Comparison of ENCODE assay signal across 14 mouse cellular contexts in the genomic region with DNA sequence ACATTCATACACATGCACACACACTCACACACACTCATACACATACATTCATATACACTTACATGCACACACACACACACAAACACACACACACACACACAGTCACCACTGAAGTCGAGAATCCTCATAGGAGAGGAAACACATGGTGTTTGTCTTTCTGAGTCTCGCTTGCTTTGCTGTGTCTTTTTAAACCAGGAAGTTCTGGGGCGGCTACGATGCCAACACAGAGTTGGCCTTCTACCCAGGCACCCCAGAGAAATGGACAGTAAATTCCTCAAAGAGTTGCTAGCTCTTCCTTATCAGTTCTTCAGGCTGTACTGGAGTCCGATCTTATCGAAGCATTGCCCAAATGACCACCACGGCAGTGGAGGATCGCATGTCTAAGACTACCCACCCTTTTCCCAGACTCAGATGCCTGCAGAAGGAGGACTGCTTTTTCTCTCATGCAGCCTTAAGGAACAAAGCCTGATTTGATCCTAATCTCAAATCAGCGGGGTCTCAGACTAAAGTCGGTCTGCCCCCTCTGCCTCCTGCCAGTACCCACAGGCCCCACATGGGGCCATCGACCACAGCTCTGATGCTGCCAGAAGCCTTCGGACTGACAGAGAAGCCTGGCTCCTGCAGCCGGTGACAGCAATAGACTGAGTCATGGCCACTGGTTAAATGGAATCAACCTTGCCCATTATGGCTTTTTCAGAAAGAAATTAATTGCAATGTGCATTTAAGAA. TPM values are rescaled to one million over a fixed set of nuclear protein-coding genes. Genes with fewer than 3 reads are reported as not detected.
DNase-seq lines count a peak whose midpoint lies in the region; ATAC-seq lines count a peak whose summit lies in the region.
"Had no signal": no experiment of that assay in that cellular context is flagged by ENCODE, and none has a peak within 500 bp of the region (broad histone marks: within the 10 kb centered on the region; RNA-seq: fewer than 3 reads in every experiment).

No protein-coding gene starts in this region.

- WGBS in liver, embryonic 11.5 days: 37% methylated on average over 13 of the region's 13 CpGs
- WGBS in midbrain, embryonic 10.5 days: 44% methylated on average over 13 of the region's 13 CpGs

- no peaks in the 10 kb centered on the region for H3K27me3 ChIP-seq in liver, embryonic 11.5 days (replicated peaks; ENCODE audit: control insufficient read depth, insufficient read depth, low read length)
- H3K27me3 ChIP-seq in midbrain, embryonic 10.5 days (ENCODE audit: low read depth, poor library complexity, severe bottlenecking): no peaks in the 10 kb centered on the region
- H3K27me3 ChIP-seq: limb, embryonic 15.5 days; neural tube, embryonic 13.5 days had no signal

- no peaks in the 10 kb centered on the region for H3K36me3 ChIP-seq in liver, embryonic 11.5 days (ENCODE audit: control insufficient read depth, insufficient read depth, low read length)
- no peaks in the 10 kb centered on the region for H3K36me3 ChIP-seq in midbrain, embryonic 10.5 days
- H3K36me3 ChIP-seq: kidney, embryonic 15.5 days; limb, embryonic 15.5 days; neural tube, embryonic 13.5 days had no signal

- H3K4me1 ChIP-seq in liver, embryonic 11.5 days (replicated peaks; ENCODE audit: control insufficient read depth, insufficient read depth, low read length): 0 out of 2 replicates have a peak, but pooled peaks cover 2% of the 10 kb centered on the region
- peaks cover 26% of the 10 kb centered on the region for H3K4me1 ChIP-seq in midbrain, embryonic 10.5 days

- DNase-seq in cerebellum, postnatal 14 days: peak; percentile 63 to 68
- no peak for DNase-seq in liver, embryonic 11.5 days (ENCODE audit: low spot score)
- no peak for DNase-seq in liver
- peak; percentile 39 for DNase-seq in midbrain, embryonic 10.5 days (ENCODE audit: low spot score)
- peak; percentile 29 for DNase-seq in thymus, postnatal 14 days
- DNase-seq in adrenal gland, adult (ENCODE audit: inconsistent age in 2 of 2, low spot score in 1 of 2): no peak
- no peak for DNase-seq in frontal cortex, adult 2 months (ENCODE audit: extremely low spot score in 1 of 2, low spot score in 1 of 2)
- DNase-seq: cerebellum, adult 11 months; lung, postnatal 14 days had no signal

- no peaks in the 10 kb centered on the region for H3K9me3 ChIP-seq in liver, embryonic 11.5 days (ENCODE audit: control insufficient read depth, low read length)
- no peaks in the 10 kb centered on the region for H3K9me3 ChIP-seq in midbrain, embryonic 10.5 days (replicated peaks)
- H3K9me3 ChIP-seq: kidney, embryonic 15.5 days; limb, embryonic 15.5 days; neural tube, embryonic 13.5 days had no signal

- ATAC-seq in cerebellum, adult (ENCODE audit: insufficient number of reproducible peaks, low FRiP score, low TSS enrichment): no peak
- no peak for ATAC-seq in liver, embryonic 11.5 days (replicated peaks; ENCODE audit: low FRiP score)

- H3K9ac ChIP-seq in liver, embryonic 11.5 days (ENCODE audit: low read depth, low read length): no peak overlapping the region
- H3K9ac ChIP-seq: kidney, embryonic 15.5 days; limb, embryonic 15.5 days; neural tube, embryonic 13.5 days had no signal

- H3K4me2 ChIP-seq in liver, embryonic 11.5 days: 0 out of 2 replicates have a peak overlapping the region, but pooled peaks have one; percentile 23
- H3K4me2 ChIP-seq: kidney, embryonic 15.5 days; limb, embryonic 15.5 days had no signal

- no peak overlapping the region for H3K27ac ChIP-seq in liver, embryonic 11.5 days (ENCODE audit: low read depth, low read length)
- peak overlapping the region; percentile 46 for H3K27ac ChIP-seq in midbrain, embryonic 10.5 days (replicated peaks)
- H3K27ac ChIP-seq: kidney, embryonic 15.5 days; limb, embryonic 15.5 days; neural tube, embryonic 13.5 days had no signal

- H3K4me3 ChIP-seq in liver, embryonic 11.5 days (ENCODE audit: low read depth, low read length): no peak overlapping the region
- H3K4me3 ChIP-seq in midbrain, embryonic 10.5 days: no peak overlapping the region
- H3K4me3 ChIP-seq: kidney, embryonic 15.5 days; limb, embryonic 15.5 days; neural tube, embryonic 13.5 days had no signal

RNA-seq across cellular contexts. Expression of a gene that starts 11.9 kb away (rescaled TPM):
- 0.07 TPM in 1 of 2 replicates, not detected in the other for polyA plus RNA-seq in liver, embryonic 11.5 days (2014; fragmentation: Nextera tagmentation; extraction: Ambion mirVana)
- polyA plus RNA-seq in midbrain, embryonic 10.5 days (2016; fragmentation: Nextera tagmentation; extraction: Ambion mirVana): not detected in 2 replicates
- polyA plus RNA-seq in frontal cortex, adult 2 months (2012; rRNA removed): 0.19 and 0.22 TPM in 2 replicates
- polyA plus RNA-seq: heart, postnatal 0 days; kidney, embryonic 15.5 days had no signal

RNA-seq across cellular contexts. Expression of a gene that starts 35.9 kb away (rescaled TPM):
- polyA plus RNA-seq in liver, embryonic 11.5 days (2014; fragmentation: Nextera tagmentation; extraction: Ambion mirVana): 93.0 and 102 TPM in 2 replicates
- 81.0 and 86.6 TPM in 2 replicates for polyA plus RNA-seq in midbrain, embryonic 10.5 days (2016; fragmentation: Nextera tagmentation; extraction: Ambion mirVana)
- polyA plus RNA-seq in frontal cortex, adult 2 months (2012; rRNA removed): 85.3 and 88.2 TPM in 2 replicates

Comparison
In these comparisons a context has a peak if more than half of its experiments do, and no peak if none do; other contexts are left out.
1. DNase-seq: peak in cerebellum, postnatal 14 days (2 of 2), midbrain, embryonic 10.5 days (single experiment) and thymus, postnatal 14 days (single experiment); none in liver, embryonic 11.5 days (single experiment), liver (single experiment), adrenal gland, adult (0 of 2) and frontal cortex, adult 2 months (0 of 2).